Mouse (Mus musculus): Measurements from ENCODE around the gene Dnali1. TPM values are rescaled to one million over a fixed set of nuclear protein-coding genes. Genes with fewer than 3 reads are reported as not detected.

The Dnali1 gene
- polyA plus RNA-seq, 1 experiment from 2014 or later: 0.10 TPM

DNA sequence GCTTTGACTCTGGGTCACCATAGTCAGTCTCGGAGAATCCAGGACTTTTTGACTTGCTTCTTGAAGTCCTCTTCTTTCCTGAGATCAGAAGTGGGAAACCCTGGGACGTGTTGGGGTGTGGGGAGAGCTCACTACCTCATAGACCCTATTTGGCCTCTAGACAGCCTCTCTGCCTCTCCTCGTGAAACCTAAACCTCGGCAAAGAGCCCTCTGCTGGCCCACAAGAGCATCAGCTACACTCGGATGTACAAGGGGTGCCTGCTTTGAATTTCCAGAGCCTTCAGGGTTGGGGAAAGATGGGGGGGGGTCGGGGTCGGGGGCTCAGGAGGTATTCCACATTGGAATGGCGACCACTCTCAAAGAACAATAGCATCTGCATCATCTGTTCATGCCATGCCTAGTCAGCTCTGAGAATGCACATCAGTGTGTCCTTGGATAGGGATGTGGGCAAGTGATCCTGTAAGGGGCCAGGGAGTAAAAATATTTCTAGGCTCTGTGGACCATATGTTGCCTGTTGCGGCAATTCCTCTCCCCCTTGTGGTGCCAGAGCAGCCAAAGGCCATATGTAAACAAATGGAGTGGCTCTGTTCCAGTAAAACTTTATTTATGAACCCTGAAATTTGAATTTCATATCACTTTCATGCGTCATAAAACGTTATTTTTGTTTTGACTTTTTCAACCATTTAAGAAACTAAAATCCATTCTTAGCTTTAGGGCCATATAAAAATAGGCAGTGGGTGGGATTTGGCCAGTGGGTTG lies 44.5 kb downstream of the Dnali1 start:
- H3K4me1 ChIP-seq: no peaks in the 10 kb centered on the region
- H3K4me3 ChIP-seq: no peak overlapping the region
- H3K36me3 ChIP-seq: no peaks in the 10 kb centered on the region
- no peak overlapping the region for H3K4me2 ChIP-seq
- H3K27me3 ChIP-seq (replicated peaks): peaks cover 56% of the 10 kb centered on the region
- no peaks in the 10 kb centered on the region for H3K9me3 ChIP-seq (replicated peaks)
- no peak for ATAC-seq
- H3K27ac ChIP-seq: no peak overlapping the region
- H3K9ac ChIP-seq: no peak overlapping the region
- WGBS (ENCODE audit: insufficient replicate concordance): 28% methylated on average over 11 of the region's 11 CpGs

DNA sequence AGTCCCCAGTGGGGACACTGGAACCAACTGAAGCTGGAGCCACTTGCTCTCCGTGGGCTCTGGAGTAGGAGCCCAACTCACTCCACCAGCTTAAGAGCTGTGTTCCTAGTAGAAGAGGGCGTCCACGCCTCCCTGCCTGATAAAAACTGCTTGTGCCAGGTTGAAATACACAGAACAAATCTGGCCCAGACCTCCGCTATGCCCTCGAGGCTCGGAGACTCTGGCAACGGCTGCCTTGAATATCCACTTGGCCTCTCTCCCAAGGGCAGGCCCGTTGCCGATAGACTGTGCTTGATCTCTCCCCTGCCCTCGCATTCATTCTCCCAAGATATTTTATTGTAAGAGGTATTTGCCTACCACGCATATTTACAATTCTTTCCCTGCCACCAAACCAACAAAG lies 48.1 kb downstream of the Dnali1 start:
- ATAC-seq: no peak
- no peaks in the 10 kb centered on the region for H3K4me1 ChIP-seq
- H3K9me3 ChIP-seq (replicated peaks): no peaks in the 10 kb centered on the region
- H3K36me3 ChIP-seq: no peaks in the 10 kb centered on the region
- no peak overlapping the region for H3K27ac ChIP-seq
- 73% methylated on average over 11 of the region's 11 CpGs for WGBS (ENCODE audit: insufficient replicate concordance)
- no peak overlapping the region for H3K4me2 ChIP-seq
- H3K4me3 ChIP-seq: no peak overlapping the region
- H3K9ac ChIP-seq: no peak overlapping the region
- H3K27me3 ChIP-seq (replicated peaks): peaks cover 51% of the 10 kb centered on the region

- no peak within 1 kb of the TSS for H3K4me3 ChIP-seq
- H3K9me3 ChIP-seq (replicated peaks): no peaks in the 10 kb centered on the region
- H3K36me3 ChIP-seq: no peaks in the 10 kb centered on the region
- WGBS (ENCODE audit: insufficient replicate concordance): 47% methylated on average over 10 of the region's 10 CpGs
- H3K4me1 ChIP-seq: no peaks in the 10 kb centered on the region
- no peak within 1 kb of the TSS for H3K4me2 ChIP-seq
- no peak within 1 kb of the TSS for H3K27ac ChIP-seq
- H3K27me3 ChIP-seq (replicated peaks): peaks cover 49% of the 10 kb centered on the region
- ATAC-seq: no peak
- no peak within 1 kb of the TSS for H3K9ac ChIP-seq
Measured at GRCm38 (mm10) chr4:125015806-125016635, 49.5 kb downstream of the Dnali1 start, which contains the start of gene Gnl2. Gene Gnl2, plus strand, starts transcription at chr4:125016585.

DNA sequence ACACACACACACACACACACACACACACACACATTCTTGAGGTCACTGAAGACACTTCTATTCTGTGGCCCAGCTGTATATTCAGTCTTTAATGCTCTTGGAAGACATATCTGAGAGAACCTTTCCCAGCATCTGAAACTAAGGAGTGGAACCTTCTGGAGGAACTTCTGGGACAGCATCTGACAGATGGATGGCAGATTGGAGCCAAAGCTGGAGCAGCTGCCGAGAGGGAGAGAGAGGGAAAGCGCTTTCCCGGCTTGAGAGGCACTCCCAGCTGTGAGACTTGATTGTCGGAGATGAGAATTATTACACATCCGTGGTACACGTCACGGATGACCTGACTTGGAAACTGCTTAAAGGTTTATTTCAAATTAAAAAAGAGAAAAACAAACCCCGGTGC lies 56.8 kb downstream of the Dnali1 start:
- Histone ChIP-seq H3K9me3 (replicated peaks) (no peaks in the 10 kb centered on the region), H3K27me3 (replicated peaks) (peaks cover 93% of the 10 kb centered on the region), H3K36me3 (no peaks in the 10 kb centered on the region), H3K4me2 (no peak overlapping the region), H3K4me3 (no peak overlapping the region), H3K27ac (no peak overlapping the region), H3K4me1 (no peaks in the 10 kb centered on the region), H3K9ac (no peak overlapping the region)
- 55% methylated on average over 8 of the region's 8 CpGs for WGBS (ENCODE audit: insufficient replicate concordance)
- no peak for ATAC-seq

- no peak for ATAC-seq
- peaks cover 92% of the 10 kb centered on the region for H3K27me3 ChIP-seq (replicated peaks)
- no peaks in the 10 kb centered on the region for H3K36me3 ChIP-seq
- no peak overlapping the region for H3K4me2 ChIP-seq
- H3K4me3 ChIP-seq: no peak overlapping the region
- no peak overlapping the region for H3K27ac ChIP-seq
- no peaks in the 10 kb centered on the region for H3K4me1 ChIP-seq
- H3K9me3 ChIP-seq (replicated peaks): no peaks in the 10 kb centered on the region
- WGBS (ENCODE audit: insufficient replicate concordance): 52% methylated on average over 6 of the region's 6 CpGs
- H3K9ac ChIP-seq: no peak overlapping the region
Measured at GRCm38 (mm10) chr4:125008220-125008619, 57.3 kb downstream of the Dnali1 start.

- Histone ChIP-seq H3K9me3 (replicated peaks) (no peaks in the 10 kb centered on the region), H3K36me3 (no peaks in the 10 kb centered on the region), H3K4me2 (peak overlapping the region; percentile 32), H3K9ac (no peak overlapping the region), H3K4me3 (no peak overlapping the region), H3K27ac (no peak overlapping the region), H3K27me3 (replicated peaks) (peaks cover 89% of the 10 kb centered on the region), H3K4me1 (0 out of 2 replicates have a peak, but pooled peaks cover 4% of the 10 kb centered on the region)
- WGBS (ENCODE audit: insufficient replicate concordance): 25% methylated on average over 15 of the region's 15 CpGs
- no peak for ATAC-seq
Measured at GRCm38 (mm10) chr4:125007460-125007859, 58.0 kb downstream of the Dnali1 start.

Other genes starting within 250 kb of the Dnali1 start
- gene Yrdc, start 215.0 kb downstream of the Dnali1 start, polyA plus RNA-seq (2016; fragmentation: Nextera tagmentation; extraction: Ambion mirVana): 39.6 and 43.1 TPM in 2 replicates
- gene 1110065P20Rik, start 214.5 kb downstream of the Dnali1 start, polyA plus RNA-seq (2016; fragmentation: Nextera tagmentation; extraction: Ambion mirVana): 22.9 and 25.0 TPM in 2 replicates
- 0.06 and 0.08 TPM in 2 replicates for gene Maneal, start 203.5 kb downstream of the Dnali1 start, polyA plus RNA-seq (2016; fragmentation: Nextera tagmentation; extraction: Ambion mirVana)
- gene Epha10, start 184.8 kb downstream of the Dnali1 start, polyA plus RNA-seq (2016; fragmentation: Nextera tagmentation; extraction: Ambion mirVana): 0.04 TPM in 1 of 2 replicates, not detected in the other
- 7.5 and 8.3 TPM in 2 replicates for gene 9930104L06Rik, start 128.7 kb downstream of the Dnali1 start, polyA plus RNA-seq (2016; fragmentation: Nextera tagmentation; extraction: Ambion mirVana)
- 173 and 177 TPM in 2 replicates for gene Cdca8, start 126.4 kb downstream of the Dnali1 start, polyA plus RNA-seq (2016; fragmentation: Nextera tagmentation; extraction: Ambion mirVana)
- 1.2 and 1.4 TPM in 2 replicates for gene Rspo1, start 79.3 kb downstream of the Dnali1 start, polyA plus RNA-seq (2016; fragmentation: Nextera tagmentation; extraction: Ambion mirVana)
- 69.9 and 72.5 TPM in 2 replicates for gene Gnl2, start 49.1 kb downstream of the Dnali1 start, polyA plus RNA-seq (2016; fragmentation: Nextera tagmentation; extraction: Ambion mirVana)
- 21.6 and 24.8 TPM in 2 replicates for gene Snip1, start 969 bp upstream of the Dnali1 start, polyA plus RNA-seq (2016; fragmentation: Nextera tagmentation; extraction: Ambion mirVana)
- gene Meaf6, start 19.4 kb upstream of the Dnali1 start, polyA plus RNA-seq (2016; fragmentation: Nextera tagmentation; extraction: Ambion mirVana): 31.6 and 33.0 TPM in 2 replicates
- gene Zc3h12a, start 62.1 kb upstream of the Dnali1 start, polyA plus RNA-seq (2016; fragmentation: Nextera tagmentation; extraction: Ambion mirVana): 0.56 and 0.62 TPM in 2 replicates

Measured in liver, embryonic 12.5 days (tissue).